Mouse (Mus musculus): ENCODE data around the gene Lemd1.

DNA sequence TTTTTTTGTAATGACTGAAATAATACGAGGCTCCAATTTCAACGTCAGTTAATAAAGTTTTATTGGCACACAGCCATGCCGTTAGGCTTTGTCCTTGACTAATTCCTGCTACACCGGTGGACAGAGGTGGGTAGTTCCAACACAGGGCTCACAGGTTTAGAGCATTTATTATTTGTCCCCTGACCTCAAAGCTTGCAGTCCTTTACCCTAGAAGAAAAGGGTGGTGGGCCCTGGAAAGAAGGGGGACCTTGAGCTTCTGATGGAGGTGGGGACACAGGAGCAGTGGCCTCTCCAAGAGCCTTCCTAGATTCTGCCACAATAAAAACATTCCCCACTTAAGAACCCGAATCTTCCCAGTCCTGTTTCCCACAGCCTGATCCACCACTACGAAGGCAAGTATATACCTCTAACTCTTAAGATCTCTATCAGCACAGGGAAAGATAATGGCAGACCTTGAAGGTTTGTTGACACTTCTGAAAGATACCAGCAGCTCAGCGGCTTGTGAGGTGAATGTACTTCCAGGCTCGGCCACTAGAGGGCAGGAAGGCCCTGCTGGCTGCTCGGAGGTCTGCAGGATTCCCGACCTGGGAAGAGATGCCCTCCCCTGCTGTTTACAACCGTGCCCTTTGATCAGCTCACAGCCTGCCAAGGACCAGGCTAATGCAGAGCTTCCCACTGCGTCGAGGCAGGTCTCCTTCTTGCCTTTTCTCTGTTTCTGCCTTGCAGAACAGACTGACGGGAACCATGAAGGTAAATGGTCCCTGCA, 34.0 kb upstream of the Lemd1 start:
- TF ChIP-seq POLR2A (IDR thresholded peaks at IDR 0.05; ENCODE audit: borderline replicate concordance, control insufficient read depth, low read depth, low read length) (no peak), CTCF (IDR thresholded peaks at IDR 0.05; ENCODE audit: control insufficient read depth, insufficient read depth, low read length) (peak; percentile 93)
